Mouse (Mus musculus) intestine, embryonic 16.5 days (tissue): Measurements from ENCODE around the gene Colca2. TPM values are rescaled to one million over a fixed set of nuclear protein-coding genes. Genes with fewer than 3 reads are reported as not detected.

Experiments used
- ATAC-seq: fragments of 200-750 bp; cut with Nextera tagmentation; 2 replicates; pipeline ENCODE4 v1.8.0; 2017; ENCODE audit warnings: moderate TSS enrichment, moderate library complexity
- H3K27ac ChIP-seq: fragments of 300-500 bp; sonication (generic); 2 replicates; pipeline ENCODE4 v1.5.1; 2014; ENCODE audit warnings: mild to moderate bottlenecking, low read length
- H3K27me3 ChIP-seq: fragments of 300-500 bp; sonication (generic); replicated peaks from 2 replicates; pipeline ENCODE4 v1.6.1; 2014; ENCODE audit warnings: low read length, control low read depth, mixed read lengths; ENCODE audit not compliant: control insufficient read depth, insufficient read depth
- H3K36me3 ChIP-seq: fragments of 300-500 bp; sonication (generic); 2 replicates; pipeline ENCODE4 v1.6.1; 2014; ENCODE audit warnings: low read length, control low read depth; ENCODE audit not compliant: control insufficient read depth, insufficient read depth
- H3K4me1 ChIP-seq: fragments of 300-500 bp; sonication (generic); 2 replicates; pipeline ENCODE4 v1.6.1; 2014; ENCODE audit warnings: low read length, control low read depth, mixed read lengths; ENCODE audit not compliant: control insufficient read depth, insufficient read depth
- H3K4me2 ChIP-seq: fragments of 300-500 bp; sonication (generic); 2 replicates; pipeline ENCODE4 v1.6.1; 2014; ENCODE audit warnings: low read depth, low read length, control low read depth
- H3K4me3 ChIP-seq: fragments of 300-500 bp; sonication (generic); 2 replicates; pipeline ENCODE4 v1.5.1; 2014; ENCODE audit warnings: mild to moderate bottlenecking, low read length
- H3K9ac ChIP-seq: fragments of 300-500 bp; sonication (generic); 2 replicates; pipeline ENCODE4 v1.6.1; 2014; ENCODE audit warnings: low read depth, low read length
- H3K9me3 ChIP-seq: fragments of 300-500 bp; sonication (generic); 2 replicates; pipeline ENCODE4 v1.6.1; 2016; ENCODE audit warnings: low read length, control low read depth; ENCODE audit not compliant: control insufficient read depth
- WGBS: fragments of 180-500 bp; shearing (Covaris S2); extraction: QIAGEN DNeasy Blood & Tissue Kit; methylation state at CpG from one replicate; pipeline ENCODE4 v1.1.7; 2014; 5-methylcytosine and 5-hydroxymethylcytosine counted together
- polyA plus RNA-seq: library from polyadenylated mRNA; unstranded; fragments of >200 nt; fragmentation: Nextera tagmentation; extraction: Ambion mirVana; gene quantifications from 2 replicates; pipeline ENCODE4 v1.2.1, GENCODE M21; 2015

The Colca2 gene
- polyA plus RNA-seq, 1 experiment from 2014 or later = 2.1 TPM

DNA sequence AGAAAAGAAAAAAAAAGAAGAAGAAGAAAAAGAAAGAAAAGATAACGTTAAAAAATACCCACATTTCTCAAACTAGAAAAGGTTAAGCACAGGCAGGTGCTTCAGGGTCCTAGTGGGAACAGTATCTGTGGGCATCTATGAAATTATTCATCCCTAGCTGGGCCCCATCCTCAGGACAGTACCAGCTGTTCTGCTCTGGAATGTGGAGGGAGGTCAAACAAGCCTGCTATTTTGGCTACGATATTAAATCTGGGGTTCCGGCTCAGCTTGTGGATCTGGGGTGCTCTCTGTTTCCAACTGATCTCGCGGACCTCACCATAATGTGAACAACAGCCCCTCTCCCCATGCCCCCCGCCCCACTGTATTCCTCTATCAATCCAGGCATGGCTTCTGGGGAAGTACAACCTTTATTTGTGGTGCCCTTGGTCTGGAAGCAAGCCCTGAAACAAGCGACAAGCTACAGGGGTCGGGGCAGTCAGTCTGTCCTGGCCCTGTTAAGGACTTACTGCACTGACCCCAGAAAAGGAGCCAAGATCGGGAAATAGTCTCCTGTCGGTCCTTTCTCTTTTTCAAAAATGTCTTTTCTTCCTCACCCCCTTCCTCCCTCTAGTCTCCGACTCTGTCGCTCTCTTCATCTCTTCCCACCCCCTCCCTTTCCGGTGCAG is 403 bp downstream of the Colca2 start:
- Histone ChIP-seq H3K27me3 (peaks cover 5% of the 10 kb centered on the region), H3K27ac (peak overlapping the region; percentile 65; the same call in 1 of the 2 replicates), H3K36me3 (no peaks in the 10 kb centered on the region), H3K9me3 (no peaks in the 10 kb centered on the region), H3K4me3 (peak overlapping the region; percentile 57), H3K4me2 (peak overlapping the region; percentile 90), H3K4me1 (peaks cover 23% of the 10 kb centered on the region), H3K9ac (peak overlapping the region; percentile 75)
- WGBS = 19% methylated on average over 13 of the region's 13 CpGs
- peak; percentile 30 for ATAC-seq

DNA sequence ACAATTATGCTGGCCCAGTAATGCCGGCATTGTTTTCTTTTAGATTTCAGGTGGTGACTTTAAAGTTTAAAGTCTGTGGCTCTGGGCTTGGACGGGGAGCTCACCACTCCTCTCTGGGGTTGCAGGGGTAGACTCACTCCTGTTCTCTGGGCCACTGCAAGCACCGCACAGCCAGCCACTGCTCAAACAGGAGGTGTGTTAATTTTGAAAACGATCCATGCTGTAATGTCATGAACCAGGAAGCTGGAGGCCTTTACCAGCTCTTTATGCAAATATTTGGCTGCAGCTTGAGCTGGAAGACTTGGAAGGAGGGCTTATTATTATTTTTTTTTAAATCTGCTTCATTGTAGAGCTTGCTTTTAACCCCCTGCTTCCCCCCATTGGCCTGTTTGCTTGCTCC is 3.7 kb downstream of the Colca2 start:
- Histone ChIP-seq H3K4me2 (no peak overlapping the region), H3K36me3 (no peaks in the 10 kb centered on the region), H3K27me3 (no peaks in the 10 kb centered on the region; the same call in 1 of the 2 replicates), H3K27ac (no peak overlapping the region; the same call in 1 of the 2 replicates), H3K4me1 (peaks cover 27% of the 10 kb centered on the region), H3K9ac (no peak overlapping the region), H3K9me3 (no peaks in the 10 kb centered on the region), H3K4me3 (no peak overlapping the region)
- 23% methylated on average over 4 of the region's 4 CpGs for WGBS
- no peak for ATAC-seq

DNA sequence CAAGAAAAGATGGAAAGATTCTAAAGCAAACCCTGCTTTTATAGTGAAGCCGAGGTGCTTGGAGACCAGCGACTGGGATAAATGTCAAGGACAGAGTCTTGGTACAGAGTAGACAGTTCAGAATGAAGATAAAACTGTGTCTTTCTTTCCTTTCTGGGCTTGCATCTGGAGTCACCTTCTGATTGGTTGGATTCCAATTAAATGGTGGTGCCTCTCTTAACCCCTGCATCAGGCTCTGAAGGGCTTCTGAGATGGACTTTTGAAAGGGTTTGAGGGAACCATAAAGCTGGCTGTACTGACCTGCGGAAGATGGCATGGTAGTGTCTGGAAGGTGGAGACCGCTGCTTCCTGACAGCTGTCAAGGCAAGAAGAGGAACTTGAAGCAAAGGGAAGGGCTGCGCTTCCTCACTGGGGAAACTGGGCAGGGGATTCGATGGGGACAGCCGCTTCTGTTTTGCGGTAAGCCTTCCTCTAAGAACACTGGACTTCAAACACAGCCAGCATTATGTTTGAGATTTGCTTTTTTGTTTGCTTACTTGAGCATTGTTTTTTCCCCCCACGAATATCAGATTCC is 4.7 kb downstream of the Colca2 start:
- H3K9ac ChIP-seq = no peak overlapping the region
- H3K4me1 ChIP-seq = peaks cover 27% of the 10 kb centered on the region
- H3K27ac ChIP-seq = no peak overlapping the region
- WGBS = 70% methylated on average over 9 of the region's 9 CpGs
- H3K4me2 ChIP-seq = no peak overlapping the region
- H3K9me3 ChIP-seq = no peaks in the 10 kb centered on the region
- no peak overlapping the region for H3K4me3 ChIP-seq
- H3K27me3 ChIP-seq = no peaks in the 10 kb centered on the region; the same call in 1 of the 2 replicates
- no peak for ATAC-seq
- H3K36me3 ChIP-seq = no peaks in the 10 kb centered on the region

DNA sequence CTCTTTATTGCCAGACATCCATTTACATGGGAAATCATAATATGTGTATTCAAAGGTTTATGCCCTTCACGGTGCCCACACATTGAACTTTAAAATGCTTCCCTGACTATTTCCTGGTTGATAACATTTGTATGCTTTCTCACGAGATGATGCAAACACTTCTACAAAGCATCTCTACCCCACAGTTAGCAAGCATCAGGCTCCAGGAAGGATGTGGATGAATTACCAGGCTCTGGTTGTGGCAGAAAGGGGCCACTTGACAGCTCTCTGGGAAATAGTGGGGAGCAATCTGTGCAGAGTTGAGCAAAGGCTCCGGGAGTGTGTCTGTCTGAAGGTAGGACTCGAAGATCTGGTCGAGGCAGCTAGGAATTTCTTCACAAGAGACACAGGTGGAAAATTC is 6.3 kb downstream of the Colca2 start:
- Histone ChIP-seq H3K4me2 (no peak overlapping the region), H3K9ac (no peak overlapping the region), H3K27ac (no peak overlapping the region), H3K36me3 (no peaks in the 10 kb centered on the region), H3K4me1 (peaks cover 18% of the 10 kb centered on the region), H3K9me3 (no peaks in the 10 kb centered on the region), H3K27me3 (no peaks in the 10 kb centered on the region; the same call in 1 of the 2 replicates), H3K4me3 (no peak overlapping the region)
- ATAC-seq = no peak
- 52% methylated on average over 5 of the region's 5 CpGs for WGBS

DNA sequence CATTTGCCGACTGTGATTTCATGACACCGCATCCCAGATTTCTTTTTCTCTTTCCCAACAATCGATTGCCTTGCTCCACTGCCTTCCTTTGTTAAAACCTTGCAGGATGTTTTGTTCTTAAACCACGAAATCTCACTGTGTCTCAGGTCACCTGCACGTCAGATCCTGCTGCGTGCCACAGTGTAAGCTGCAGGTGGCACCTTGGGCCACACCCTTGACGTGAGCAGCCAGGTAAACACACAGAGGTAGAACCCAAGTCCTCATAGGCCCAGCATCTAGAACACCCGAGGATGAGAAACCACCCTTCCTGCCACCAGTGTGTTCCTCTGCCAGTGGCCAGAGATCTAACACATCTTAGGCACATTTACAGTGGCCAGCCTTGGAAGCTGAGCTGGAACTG is 7.3 kb downstream of the Colca2 start:
- ATAC-seq = no peak
- H3K27ac ChIP-seq = no peak overlapping the region

DNA sequence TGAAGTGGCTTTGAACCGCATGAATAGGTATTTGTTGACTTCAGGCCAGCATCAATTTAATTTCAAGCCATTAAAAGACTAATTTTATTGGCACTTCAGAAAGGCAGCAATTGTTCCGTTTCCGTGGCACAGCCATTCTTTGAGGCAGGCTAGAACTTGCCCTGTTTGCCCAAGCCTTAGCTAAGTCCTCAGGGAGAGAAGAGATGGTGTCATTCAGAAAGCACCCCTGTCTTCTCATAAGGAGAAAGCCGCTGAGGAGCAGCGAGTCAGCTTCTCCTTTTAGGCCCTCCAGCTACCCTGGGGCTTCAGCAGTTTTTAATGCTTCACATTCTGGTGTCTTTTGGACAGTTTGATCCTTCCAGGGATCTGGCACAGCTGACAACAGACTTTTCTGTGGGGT is 9.5 kb downstream of the Colca2 start:
- Histone ChIP-seq H3K36me3 (no peaks in the 10 kb centered on the region), H3K27ac (no peak overlapping the region), H3K9me3 (no peaks in the 10 kb centered on the region), H3K9ac (no peak overlapping the region), H3K4me1 (peaks cover 13% of the 10 kb centered on the region), H3K4me3 (no peak overlapping the region), H3K27me3 (no peaks in the 10 kb centered on the region; the same call in 1 of the 2 replicates), H3K4me2 (no peak overlapping the region)
- no peak for ATAC-seq
- 75% methylated on average over 5 of the region's 5 CpGs for WGBS

More for the DNA sequence above, 7.3 kb downstream of the Colca2 start:
- H3K36me3 ChIP-seq = no peaks in the 10 kb centered on the region
- H3K4me3 ChIP-seq = no peak overlapping the region
- H3K9me3 ChIP-seq = no peaks in the 10 kb centered on the region
- H3K4me1 ChIP-seq = peaks cover 18% of the 10 kb centered on the region
- no peak overlapping the region for H3K9ac ChIP-seq
- H3K4me2 ChIP-seq = no peak overlapping the region
- WGBS = 77% methylated on average over 8 of the region's 8 CpGs
- H3K27me3 ChIP-seq = no peaks in the 10 kb centered on the region; the same call in 1 of the 2 replicates

DNA sequence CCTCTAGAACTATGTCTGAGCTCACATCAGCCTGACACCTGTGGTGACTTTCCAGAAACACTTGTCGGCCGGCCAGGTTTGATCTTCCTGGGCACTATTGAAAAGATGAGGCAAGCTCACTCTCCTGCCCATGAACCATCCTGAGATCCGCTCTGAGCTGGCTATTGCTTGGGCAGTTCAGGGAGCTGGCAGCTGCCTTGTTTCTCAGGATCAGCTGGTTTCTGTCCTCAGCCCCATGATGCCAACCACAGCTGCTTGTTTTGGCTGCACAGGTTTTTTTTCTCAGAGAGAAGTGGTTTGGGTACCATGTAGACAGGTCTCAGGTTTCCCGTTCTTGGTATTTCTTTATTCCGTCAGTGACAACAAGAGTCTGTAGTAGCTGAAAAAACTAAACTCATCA is 19.9 kb downstream of the Colca2 start:
- 91% methylated on average over 5 of the region's 5 CpGs for WGBS
- no peak for ATAC-seq
- H3K9ac ChIP-seq = no peak overlapping the region
- H3K4me1 ChIP-seq = 0 out of 2 replicates have a peak, but pooled peaks cover 2% of the 10 kb centered on the region
- no peak overlapping the region for H3K4me3 ChIP-seq
- no peak overlapping the region for H3K4me2 ChIP-seq
- no peak overlapping the region for H3K27ac ChIP-seq
- H3K9me3 ChIP-seq = no peaks in the 10 kb centered on the region
- no peaks in the 10 kb centered on the region for H3K36me3 ChIP-seq
- H3K27me3 ChIP-seq = no peaks in the 10 kb centered on the region; the same call in 1 of the 2 replicates

DNA sequence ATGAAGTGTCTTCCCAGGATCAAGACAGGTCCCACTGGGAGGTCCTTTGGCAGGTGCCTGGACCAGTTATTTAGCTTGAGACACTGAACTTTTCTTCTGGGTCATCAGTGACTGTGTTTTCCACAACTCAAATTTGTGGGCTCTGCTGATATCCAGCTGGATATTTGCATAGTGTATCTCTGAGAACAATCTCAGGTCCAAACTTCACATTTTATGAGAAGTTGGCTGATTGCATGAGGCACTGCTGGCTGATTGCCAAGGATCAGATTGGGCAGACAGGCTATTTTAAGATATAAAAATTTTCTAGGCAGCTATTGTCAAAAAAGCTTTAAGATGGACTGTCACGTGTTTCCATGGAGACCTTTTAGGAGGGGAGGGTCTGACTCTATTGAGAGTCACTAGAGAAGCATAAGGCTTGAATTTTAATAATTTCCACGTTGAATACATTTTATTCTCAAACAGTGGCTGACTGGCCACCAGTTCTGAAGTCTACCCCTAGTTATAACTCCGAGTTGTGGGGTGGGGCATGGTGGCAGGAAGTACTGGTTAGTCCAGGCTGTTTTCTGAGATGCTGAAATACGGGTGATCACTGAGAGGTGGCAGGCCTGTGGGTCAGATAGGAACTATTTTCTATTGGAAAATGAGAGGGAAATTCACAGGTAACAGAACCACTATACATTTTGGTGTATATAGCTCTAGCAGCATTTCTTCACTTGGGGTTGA is 21.4 kb downstream of the Colca2 start:
- Histone ChIP-seq H3K9me3 (no peaks in the 10 kb centered on the region), H3K4me1 (0 out of 2 replicates have a peak, but pooled peaks cover 2% of the 10 kb centered on the region), H3K9ac (no peak overlapping the region), H3K4me3 (no peak overlapping the region), H3K4me2 (no peak overlapping the region), H3K27me3 (no peaks in the 10 kb centered on the region), H3K36me3 (no peaks in the 10 kb centered on the region), H3K27ac (no peak overlapping the region)
- ATAC-seq = peak; percentile 69
- 59% methylated on average over 4 of the region's 4 CpGs for WGBS

DNA sequence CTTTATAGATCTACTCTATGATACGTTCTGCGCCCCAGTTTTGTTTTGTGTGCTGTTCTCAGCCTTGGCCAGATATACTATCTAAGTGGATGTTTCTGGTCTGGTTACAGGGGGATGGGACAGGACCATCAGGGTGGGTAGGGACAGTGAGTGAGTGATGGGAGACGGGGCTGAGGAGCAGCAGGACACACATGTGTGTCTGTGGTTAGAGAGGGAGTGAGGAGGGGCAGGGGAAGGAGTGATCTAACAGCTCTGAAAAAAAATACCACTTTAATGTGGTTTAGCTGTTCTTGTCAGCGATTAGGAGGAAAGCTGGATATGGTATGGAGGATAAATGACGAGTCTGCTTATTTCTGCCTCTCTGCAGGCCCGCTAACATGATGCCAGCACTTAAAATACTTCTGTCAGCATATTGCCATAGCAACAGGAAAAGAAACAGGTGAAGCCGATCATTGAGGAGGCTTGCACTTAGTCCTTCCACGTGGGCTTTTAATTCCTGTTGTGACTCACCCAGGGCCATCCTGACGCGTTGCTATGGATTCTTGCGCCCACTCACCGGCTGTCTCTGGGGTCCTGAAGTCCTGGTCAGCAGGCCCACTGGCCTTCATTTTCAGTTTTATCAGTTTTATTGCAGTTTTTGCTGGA is 39.5 kb downstream of the Colca2 start:
- no peaks in the 10 kb centered on the region for H3K9me3 ChIP-seq
- WGBS = 46% methylated on average over 12 of the region's 12 CpGs
- no peaks in the 10 kb centered on the region for H3K27me3 ChIP-seq
- H3K4me2 ChIP-seq = no peak overlapping the region
- H3K4me3 ChIP-seq = no peak overlapping the region
- H3K27ac ChIP-seq = no peak overlapping the region
- H3K4me1 ChIP-seq = no peaks in the 10 kb centered on the region
- no peak for ATAC-seq
- H3K9ac ChIP-seq = no peak overlapping the region
- H3K36me3 ChIP-seq = no peaks in the 10 kb centered on the region
